Mouse (Mus musculus): ENCODE results near the gene Hspb2. TPM values are rescaled to one million over a fixed set of nuclear protein-coding genes. Genes with fewer than 3 reads are reported as not detected.

The Hspb2 gene
- polyA plus RNA-seq, 1 experiment: not detected

GRCm38 (mm10) chr9:50729600-50729999, 22.6 kb downstream of the Hspb2 start:
- TF ChIP-seq GATA1 (IDR thresholded peaks at IDR 0.05; ENCODE audit: low read length): no peak

- no peak for TF ChIP-seq GATA1 (IDR thresholded peaks at IDR 0.05; ENCODE audit: low read length)
Observed at GRCm38 (mm10) chr9:50727925-50728651, 24.1 kb downstream of the Hspb2 start.

GRCm38 (mm10) chr9:50727171-50727924, 24.8 kb downstream of the Hspb2 start:
- no peak for TF ChIP-seq GATA1 (IDR thresholded peaks at IDR 0.05; ENCODE audit: low read length)

GRCm38 (mm10) chr9:50725921-50726590, 26.1 kb downstream of the Hspb2 start:
- no peak for TF ChIP-seq GATA1 (IDR thresholded peaks at IDR 0.05; ENCODE audit: low read length)

GRCm38 (mm10) chr9:50724661-50725330, 27.4 kb downstream of the Hspb2 start:
- TF ChIP-seq GATA1 (IDR thresholded peaks at IDR 0.05; ENCODE audit: low read length): no peak

GRCm38 (mm10) chr9:50724147-50724546, 28.0 kb downstream of the Hspb2 start:
- TF ChIP-seq GATA1 (IDR thresholded peaks at IDR 0.05; ENCODE audit: low read length): no peak

- no peak for TF ChIP-seq GATA1 (IDR thresholded peaks at IDR 0.05; ENCODE audit: low read length)
Observed at GRCm38 (mm10) chr9:50723406-50723805, 28.7 kb downstream of the Hspb2 start.

GRCm38 (mm10) chr9:50722451-50722911, 29.7 kb downstream of the Hspb2 start:
- no peak for TF ChIP-seq GATA1 (IDR thresholded peaks at IDR 0.05; ENCODE audit: low read length)

GRCm38 (mm10) chr9:50721061-50721460, 31.1 kb downstream of the Hspb2 start:
- no peak for TF ChIP-seq GATA1 (IDR thresholded peaks at IDR 0.05; ENCODE audit: low read length)

GRCm38 (mm10) chr9:50718878-50719277, 33.3 kb downstream of the Hspb2 start:
- TF ChIP-seq GATA1 (IDR thresholded peaks at IDR 0.05; ENCODE audit: low read length): no peak

GRCm38 (mm10) chr9:50714188-50714587, 38.0 kb downstream of the Hspb2 start:
- TF ChIP-seq GATA1 (IDR thresholded peaks at IDR 0.05; ENCODE audit: low read length): no peak

GRCm38 (mm10) chr9:50711337-50711736, 40.8 kb downstream of the Hspb2 start:
- no peak for TF ChIP-seq GATA1 (IDR thresholded peaks at IDR 0.05; ENCODE audit: low read length)

- TF ChIP-seq GATA1 (IDR thresholded peaks at IDR 0.05; ENCODE audit: low read length): no peak
Observed at GRCm38 (mm10) chr9:50709108-50709507, 43.0 kb downstream of the Hspb2 start.

GRCm38 (mm10) chr9:50704907-50705306, 47.2 kb downstream of the Hspb2 start:
- no peak for TF ChIP-seq GATA1 (IDR thresholded peaks at IDR 0.05; ENCODE audit: low read length)

Other genes starting within 250 kb of the Hspb2 start
- gene Pts, start 223.6 kb downstream of the Hspb2 start, polyA plus RNA-seq (2012): 6.6 and 15.4 TPM in 2 replicates
- not detected in 2 replicates for gene Il18, start 197.5 kb downstream of the Hspb2 start, polyA plus RNA-seq (2012)
- gene Bco2, start 197.2 kb downstream of the Hspb2 start, polyA plus RNA-seq (2012): not detected in 2 replicates
- not detected in 2 replicates for gene Tex12, start 191.0 kb downstream of the Hspb2 start, polyA plus RNA-seq (2012)
- gene Sdhd, start 148.5 kb downstream of the Hspb2 start, polyA plus RNA-seq (2012): 15.5 and 45.5 TPM in 2 replicates
- 13.3 and 21.0 TPM in 2 replicates for gene Timm8b, start 148.4 kb downstream of the Hspb2 start, polyA plus RNA-seq (2012)
- gene Pih1d2, start 135.0 kb downstream of the Hspb2 start, polyA plus RNA-seq (2012): 0.29 and 0.44 TPM in 2 replicates
- gene Nkapd1, start 134.9 kb downstream of the Hspb2 start, polyA plus RNA-seq (2012): 9.5 and 11.1 TPM in 2 replicates
- 48.6 and 57.7 TPM in 2 replicates for gene Dlat, start 92.6 kb downstream of the Hspb2 start, polyA plus RNA-seq (2012)
- not detected in 2 replicates for gene Dixdc1, start 12.8 kb downstream of the Hspb2 start, polyA plus RNA-seq (2012)
- not detected in 2 replicates for gene 2310030G06Rik, start 5.8 kb downstream of the Hspb2 start, polyA plus RNA-seq (2012)
- not detected in 2 replicates for gene Cryab, start 1.0 kb downstream of the Hspb2 start, polyA plus RNA-seq (2012)
- gene Fdxacb1, start 15.9 kb upstream of the Hspb2 start, polyA plus RNA-seq (2012): 1.9 and 2.1 TPM in 2 replicates
- 12.5 and 18.0 TPM in 2 replicates for gene Alg9, start 22.7 kb upstream of the Hspb2 start, polyA plus RNA-seq (2012)
- 1.2 and 1.4 TPM in 2 replicates for gene 1110032A03Rik, start 23.2 kb upstream of the Hspb2 start, polyA plus RNA-seq (2012)
- gene Ppp2r1b, start 92.9 kb upstream of the Hspb2 start, polyA plus RNA-seq (2012): 15.9 and 23.9 TPM in 2 replicates